Mouse (Mus musculus) megakaryocyte progenitor cell, adult 5-6 weeks (primary cell): ENCODE measurements at regions not wholly inside any gene's neighbourhood (a gene's known extent, or its start where the extent isn't known, plus 50 kb on each side); places are given as distances from the start of the nearest gene placed in this dataset.
A peak's percentile ranks its signal among the peaks of the same experiment; 100 is the strongest.

ENCODE experiments used
- ATAC-seq: replicated peaks from 2 replicates; pipeline ENCODE4 v1.8.0; 2016; ENCODE audit warnings: mild to moderate bottlenecking, moderate TSS enrichment, inconsistent platforms; ENCODE audit not compliant: poor library complexity

- peak; percentile 94 for ATAC-seq
Measured at GRCm38 (mm10) chr7:71873817-71874216, 432.6 kb downstream of the Mctp2 start.

GRCm38 (mm10) chr7:71872912-71873311, 433.5 kb downstream of the Mctp2 start:
- no peak for ATAC-seq

GRCm38 (mm10) chr7:71867090-71867489, 439.3 kb downstream of the Mctp2 start:
- ATAC-seq: peak; percentile 90

GRCm38 (mm10) chr7:71865371-71866166, 440.8 kb downstream of the Mctp2 start:
- ATAC-seq: no peak

GRCm38 (mm10) chr7:71852864-71853263, 453.5 kb downstream of the Mctp2 start:
- no peak for ATAC-seq

- no peak for ATAC-seq
Measured at GRCm38 (mm10) chr7:71849174-71849573, 457.2 kb downstream of the Mctp2 start.

- no peak for ATAC-seq
Measured at GRCm38 (mm10) chr7:71837845-71838244, 468.6 kb downstream of the Mctp2 start.

- ATAC-seq: peak; percentile 100
Measured at GRCm38 (mm10) chr7:71831790-71832525, 474.4 kb downstream of the Mctp2 start.

GRCm38 (mm10) chr7:71829567-71829966, 476.8 kb downstream of the Mctp2 start:
- ATAC-seq: no peak

- ATAC-seq: no peak
Measured at GRCm38 (mm10) chr7:71816138-71816537, 464.9 kb upstream of the Gm10295 start.

GRCm38 (mm10) chr7:71794201-71794600, 442.9 kb upstream of the Gm10295 start:
- no peak for ATAC-seq

GRCm38 (mm10) chr7:71788401-71788800, 437.1 kb upstream of the Gm10295 start:
- no peak for ATAC-seq

- no peak for ATAC-seq
Measured at GRCm38 (mm10) chr7:71782496-71782895, 431.2 kb upstream of the Gm10295 start.

GRCm38 (mm10) chr7:71749886-71750285, 398.6 kb upstream of the Gm10295 start:
- ATAC-seq: no peak

GRCm38 (mm10) chr7:71746118-71746897, 395.0 kb upstream of the Gm10295 start:
- no peak for ATAC-seq

GRCm38 (mm10) chr7:71728509-71728908, 377.2 kb upstream of the Gm10295 start:
- ATAC-seq: no peak

GRCm38 (mm10) chr7:71708209-71708608, 356.9 kb upstream of the Gm10295 start:
- no peak for ATAC-seq

- ATAC-seq: no peak
Measured at GRCm38 (mm10) chr7:71706201-71706600, 354.9 kb upstream of the Gm10295 start.

GRCm38 (mm10) chr7:71705426-71706050, 354.3 kb upstream of the Gm10295 start:
- ATAC-seq: peak; percentile 83

GRCm38 (mm10) chr7:71704661-71705240, 353.5 kb upstream of the Gm10295 start:
- ATAC-seq: no peak
